9 mouse cellular contexts compared by ENCODE assay signal in the genomic region with DNA sequence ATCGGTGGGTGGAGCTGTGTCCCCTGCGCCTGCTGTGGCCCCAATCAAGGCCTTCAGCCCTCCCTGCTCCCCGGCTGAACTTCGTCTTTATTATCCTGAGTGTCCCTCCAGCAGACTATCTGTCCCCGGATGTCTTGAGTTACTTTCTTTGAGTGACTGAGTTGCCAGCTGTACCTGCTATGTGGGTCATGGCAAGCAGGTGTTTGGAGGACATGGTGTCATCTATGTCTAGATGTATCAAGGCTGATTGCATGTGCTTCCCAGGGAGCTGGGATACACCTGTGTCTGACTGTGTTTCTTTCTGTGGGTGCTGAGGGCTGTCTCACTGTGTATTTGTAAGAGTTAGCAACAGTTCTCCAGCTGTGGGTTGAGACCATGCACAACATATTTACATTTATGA. TPM values are rescaled to one million over a fixed set of nuclear protein-coding genes. Genes with fewer than 3 reads are reported as not detected.
DNase-seq lines count a peak whose midpoint lies in the region; ATAC-seq and TF ChIP-seq lines count a peak whose summit lies in the region.
"Had no signal": no experiment of that assay in that cellular context is flagged by ENCODE, and none has a peak within 500 bp of the region (broad histone marks: within the 10 kb centered on the region; RNA-seq: fewer than 3 reads in every experiment).

No protein-coding gene starts in this region.

- H3K9me3 ChIP-seq in neural tube, embryonic 11.5 days (ENCODE audit: control insufficient read depth, low read length): no peaks in the 10 kb centered on the region
- no peaks in the 10 kb centered on the region for H3K9me3 ChIP-seq in liver, embryonic 11.5 days (ENCODE audit: control insufficient read depth, low read length)
- H3K9me3 ChIP-seq in stomach, embryonic 16.5 days (replicated peaks; ENCODE audit: control insufficient read depth, low read length): no peaks in the 10 kb centered on the region

- no peak for TF ChIP-seq CTCF in cerebellum, adult 2 months (IDR thresholded peaks at IDR 0.05; ENCODE audit: borderline replicate concordance, insufficient read depth, low read depth, low read length)

- H3K4me3 ChIP-seq in cerebellum, adult 2 months (replicated peaks; ENCODE audit: insufficient read depth, low read depth, low read length): peak overlapping the region; percentile 55
- H3K4me3 ChIP-seq in neural tube, embryonic 11.5 days (ENCODE audit: low read depth, low read length): peak overlapping the region; percentile 70
- peak overlapping the region; percentile 61 for H3K4me3 ChIP-seq in liver, embryonic 11.5 days (ENCODE audit: low read depth, low read length)
- H3K4me3 ChIP-seq in stomach, embryonic 16.5 days (replicated peaks; ENCODE audit: low read length): peak overlapping the region; percentile 53

- no peak for TF ChIP-seq POLR2A in cerebellum, adult 2 months (IDR thresholded peaks at IDR 0.05; ENCODE audit: borderline replicate concordance, insufficient read depth, low read length)

- peak overlapping the region; percentile 88 for H3K4me2 ChIP-seq in neural tube, embryonic 11.5 days (ENCODE audit: low read depth)
- H3K4me2 ChIP-seq in liver, embryonic 11.5 days: peak overlapping the region; percentile 86
- peak overlapping the region; percentile 96 for H3K4me2 ChIP-seq in stomach, embryonic 16.5 days (ENCODE audit: low read depth, low read length)

- WGBS in cerebellum, adult 2 months: 12% methylated on average over 5 of the region's 5 CpGs
- WGBS in neural tube, embryonic 11.5 days: 4% methylated on average over 5 of the region's 5 CpGs
- 12% methylated on average over 5 of the region's 5 CpGs for WGBS in liver, embryonic 11.5 days
- WGBS in stomach, embryonic 16.5 days: 8% methylated on average over 5 of the region's 5 CpGs

- H3K27me3 ChIP-seq in cerebellum, adult 2 months (ENCODE audit: control insufficient read depth, insufficient read depth, low read length): no peaks in the 10 kb centered on the region
- H3K27me3 ChIP-seq in neural tube, embryonic 11.5 days (ENCODE audit: control insufficient read depth, insufficient read depth, low read length): no peaks in the 10 kb centered on the region
- H3K27me3 ChIP-seq in liver, embryonic 11.5 days (replicated peaks; ENCODE audit: control insufficient read depth, insufficient read depth, low read length): peaks cover 22% of the 10 kb centered on the region
- H3K27me3 ChIP-seq in stomach, embryonic 16.5 days (ENCODE audit: control insufficient read depth, insufficient read depth, low read length): peaks cover 12% of the 10 kb centered on the region; the same call in 1 of the 2 replicates

- no peaks in the 10 kb centered on the region for H3K36me3 ChIP-seq in neural tube, embryonic 11.5 days (ENCODE audit: control insufficient read depth, insufficient read depth, low read length)
- H3K36me3 ChIP-seq in liver, embryonic 11.5 days (ENCODE audit: control insufficient read depth, insufficient read depth, low read length): no peaks in the 10 kb centered on the region
- no peaks in the 10 kb centered on the region for H3K36me3 ChIP-seq in stomach, embryonic 16.5 days (ENCODE audit: control insufficient read depth, insufficient read depth, low read length)

- peak overlapping the region; percentile 67 for H3K9ac ChIP-seq in neural tube, embryonic 11.5 days (ENCODE audit: low read length)
- H3K9ac ChIP-seq in liver, embryonic 11.5 days (ENCODE audit: low read depth, low read length): peak overlapping the region; percentile 59
- peak overlapping the region; percentile 79 for H3K9ac ChIP-seq in stomach, embryonic 16.5 days (ENCODE audit: low read length)

- no peak for ATAC-seq in neural tube, embryonic 11.5 days (ENCODE audit: insufficient read depth, low FRiP score, low TSS enrichment)
- ATAC-seq in liver, embryonic 11.5 days (replicated peaks; ENCODE audit: low FRiP score): no peak
- no peak for ATAC-seq in stomach, embryonic 16.5 days (ENCODE audit: insufficient read depth, low FRiP score)

- H3K4me1 ChIP-seq in cerebellum, adult 2 months (ENCODE audit: control insufficient read depth, insufficient read depth, low read length): peaks cover 30% of the 10 kb centered on the region
- peaks cover 32% of the 10 kb centered on the region for H3K4me1 ChIP-seq in neural tube, embryonic 11.5 days (ENCODE audit: control insufficient read depth, insufficient read depth, low read length)
- peaks cover 40% of the 10 kb centered on the region for H3K4me1 ChIP-seq in liver, embryonic 11.5 days (replicated peaks; ENCODE audit: control insufficient read depth, insufficient read depth, low read length)
- H3K4me1 ChIP-seq in stomach, embryonic 16.5 days (ENCODE audit: control insufficient read depth, insufficient read depth, low read length): peaks cover 31% of the 10 kb centered on the region

- no peak for DNase-seq in cerebellum, adult 2 months
- DNase-seq in cerebellum, adult 11-12 months: no peak
- DNase-seq in neural tube, embryonic 11.5 days (ENCODE audit: low spot score): no peak
- DNase-seq in neural tube, embryonic 10.5 days (ENCODE audit: extremely low spot score, low spot score): no peak
- DNase-seq in liver, embryonic 11.5 days (ENCODE audit: low spot score): no peak
- no peak for DNase-seq in ovary, postnatal 14 days (ENCODE audit: low spot score)
- no peak for DNase-seq in frontal cortex, adult 2 months (ENCODE audit: extremely low spot score in 1 of 2, low spot score in 1 of 2)
- DNase-seq: spleen, adult 18-20 months had no signal

- H3K27ac ChIP-seq in cerebellum, adult 2 months (ENCODE audit: insufficient read depth, low read length): no peak overlapping the region
- no peak overlapping the region for H3K27ac ChIP-seq in neural tube, embryonic 11.5 days (ENCODE audit: low read depth, low read length)
- H3K27ac ChIP-seq in liver, embryonic 11.5 days (ENCODE audit: low read depth, low read length): no peak overlapping the region
- H3K27ac ChIP-seq in stomach, embryonic 16.5 days (ENCODE audit: low read length): no peak overlapping the region

RNA-seq across cellular contexts. Expression of a gene that starts 6.0 kb away (rescaled TPM):
- polyA plus RNA-seq in cerebellum, adult 2 months (2012; rRNA removed): 28.3 and 29.8 TPM in 2 replicates
- polyA plus RNA-seq in neural tube, embryonic 11.5 days (2014; fragmentation: Nextera tagmentation; extraction: Ambion mirVana): 65.2 and 66.7 TPM in 2 replicates
- 6.1 and 7.5 TPM in 2 replicates for polyA plus RNA-seq in liver, embryonic 11.5 days (2014; fragmentation: Nextera tagmentation; extraction: Ambion mirVana)
- 5.3 and 5.9 TPM in 2 replicates for polyA plus RNA-seq in stomach, embryonic 16.5 days (2015; fragmentation: Nextera tagmentation; extraction: Ambion mirVana)
- polyA plus RNA-seq in frontal cortex, adult 2 months (2012; rRNA removed): 90.5 and 91.9 TPM in 2 replicates

RNA-seq across cellular contexts. Expression of a gene that starts 20.6 kb away (rescaled TPM):
- polyA plus RNA-seq in cerebellum, adult 2 months (2012; rRNA removed): 81.8 and 99.7 TPM in 2 replicates
- 44.2 and 55.8 TPM in 2 replicates for polyA plus RNA-seq in neural tube, embryonic 11.5 days (2014; fragmentation: Nextera tagmentation; extraction: Ambion mirVana)
- polyA plus RNA-seq in liver, embryonic 11.5 days (2014; fragmentation: Nextera tagmentation; extraction: Ambion mirVana): 6.0 and 6.9 TPM in 2 replicates
- polyA plus RNA-seq in stomach, embryonic 16.5 days (2015; fragmentation: Nextera tagmentation; extraction: Ambion mirVana): 46.8 and 48.8 TPM in 2 replicates
- polyA plus RNA-seq in frontal cortex, adult 2 months (2012; rRNA removed): 22.1 and 26.9 TPM in 2 replicates

RNA-seq across cellular contexts. Expression of a gene that starts 28.0 kb away (rescaled TPM):
- 46.2 and 54.9 TPM in 2 replicates for polyA plus RNA-seq in cerebellum, adult 2 months (2012; rRNA removed)
- 27.0 and 28.1 TPM in 2 replicates for polyA plus RNA-seq in neural tube, embryonic 11.5 days (2014; fragmentation: Nextera tagmentation; extraction: Ambion mirVana)
- polyA plus RNA-seq in liver, embryonic 11.5 days (2014; fragmentation: Nextera tagmentation; extraction: Ambion mirVana): 51.6 and 53.7 TPM in 2 replicates
- polyA plus RNA-seq in stomach, embryonic 16.5 days (2015; fragmentation: Nextera tagmentation; extraction: Ambion mirVana): 399 and 413 TPM in 2 replicates
- polyA plus RNA-seq in frontal cortex, adult 2 months (2012; rRNA removed): 20.3 and 21.4 TPM in 2 replicates
